Mouse (Mus musculus): ENCODE results near the gene 2310079G19Rik.

The 2310079G19Rik gene

GRCm38 (mm10) chr16:88627566-88627965, at the start of gene 2310079G19Rik:
2310079G19Rik (minus strand) TSS chr16:88627666.
- in situ Hi-C loops (cut with MboI, MseI), result no loop called here

DNA sequence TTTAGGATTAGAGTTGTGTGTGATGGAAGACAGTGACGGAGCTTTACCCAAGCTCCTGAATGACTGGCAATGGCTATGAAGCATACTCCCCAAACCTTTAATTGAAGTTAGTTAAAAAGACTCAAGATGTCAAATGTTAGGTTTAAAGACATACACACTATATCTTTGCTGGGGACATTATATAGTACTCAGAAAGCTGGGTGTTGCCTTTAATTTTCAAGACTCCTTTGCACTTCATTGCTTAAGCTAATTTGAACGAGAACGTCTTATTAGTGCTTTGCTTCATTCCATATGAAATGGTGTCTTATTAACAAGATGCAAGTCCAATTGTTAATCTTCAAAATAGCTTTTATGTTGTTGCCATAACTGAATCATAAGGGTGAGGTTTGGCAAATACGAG, 44.1 kb upstream of the 2310079G19Rik start, which contains the start of gene Krtap27-1:
Krtap27-1 (minus strand) TSS at position 101 of the 400 bp plus-strand sequence.
- in situ Hi-C loops (cut with MboI, MseI), result no loop called here

- in situ Hi-C loops (cut with MboI, MseI), result loop anchor here (10.0 kb wide), 1 partner anchor 1093 kb away; no protein-coding TSS in a partner anchor
Observed at GRCm38 (mm10) chr16:88657426-88657825, 30.0 kb upstream of the 2310079G19Rik start.

DNA sequence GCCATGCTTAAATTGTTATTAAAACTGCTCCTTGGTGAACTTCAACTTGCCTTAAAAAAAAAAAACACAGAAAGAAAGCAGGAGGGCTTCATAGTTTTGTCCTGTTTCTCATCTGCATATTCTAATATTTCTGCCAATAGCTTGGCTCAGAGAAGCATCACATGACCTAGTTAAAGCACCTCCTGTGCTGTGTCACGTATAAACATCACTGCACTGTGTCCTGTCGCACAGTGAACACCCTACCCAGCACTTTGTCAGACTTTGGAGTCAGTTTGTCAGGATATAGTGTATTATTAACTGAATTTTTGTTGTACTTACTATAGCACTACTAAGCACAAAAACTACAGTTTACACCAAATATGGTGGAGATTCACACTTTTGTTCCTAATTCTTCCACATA, 24.5 kb upstream of the 2310079G19Rik start:
- in situ Hi-C loops (cut with MboI, MseI), result loop anchor here (10.0 kb wide), 1 partner anchor 1087 kb away; no protein-coding TSS in a partner anchor

DNA sequence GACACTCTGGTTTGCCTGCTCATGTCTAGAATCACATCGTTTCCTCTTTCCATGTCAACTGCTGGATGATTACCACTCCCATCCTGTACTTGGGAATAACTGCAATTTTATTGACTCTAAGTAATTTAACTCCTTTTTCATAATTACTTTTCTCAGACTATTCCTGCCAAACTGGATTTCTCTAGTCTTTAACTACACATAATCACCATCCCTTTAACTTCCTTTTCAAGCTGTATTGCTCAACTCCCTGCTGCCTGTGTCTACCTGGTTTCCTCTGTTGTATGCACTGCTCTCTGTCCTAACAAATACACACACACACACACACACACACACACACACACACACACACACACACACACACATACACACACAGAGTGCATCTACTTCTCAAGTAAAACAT, 23.6 kb upstream of the 2310079G19Rik start:
- in situ Hi-C loops (cut with MboI, MseI), result loop anchor here (10.0 kb wide), 1 partner anchor 1086 kb away; no protein-coding TSS in a partner anchor

GRCm38 (mm10) chr16:88647358-88647846, 19.9 kb upstream of the 2310079G19Rik start, which contains the start of gene Krtap26-1:
Krtap26-1 (minus strand) TSS chr16:88647796.
- in situ Hi-C loops (cut with MboI, MseI), result no loop called here

- in situ Hi-C loops (cut with MboI, MseI), result no loop called here
Observed at GRCm38 (mm10) chr16:88646366-88647111, 19.1 kb upstream of the 2310079G19Rik start.

DNA sequence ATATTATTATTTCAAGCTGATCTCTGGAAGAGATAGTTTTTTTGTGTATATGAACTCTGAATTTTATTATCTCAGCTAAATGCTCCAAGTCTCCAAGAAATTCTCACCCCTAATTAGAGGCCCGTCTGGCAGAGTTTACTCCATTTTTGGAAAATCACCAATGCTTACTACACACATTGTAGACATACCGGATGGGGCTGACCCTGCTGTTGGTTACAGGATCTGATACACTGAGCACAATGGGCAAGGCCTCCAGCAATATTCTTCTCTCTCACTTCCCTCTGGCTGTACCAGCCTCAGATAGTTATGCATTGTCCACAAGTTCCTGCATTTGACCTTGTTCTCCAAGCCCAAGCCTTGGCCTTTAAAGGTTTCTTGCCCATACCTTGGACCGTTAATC, 12.6 kb upstream of the 2310079G19Rik start:
- in situ Hi-C loops (cut with MboI, MseI), result no loop called here

DNA sequence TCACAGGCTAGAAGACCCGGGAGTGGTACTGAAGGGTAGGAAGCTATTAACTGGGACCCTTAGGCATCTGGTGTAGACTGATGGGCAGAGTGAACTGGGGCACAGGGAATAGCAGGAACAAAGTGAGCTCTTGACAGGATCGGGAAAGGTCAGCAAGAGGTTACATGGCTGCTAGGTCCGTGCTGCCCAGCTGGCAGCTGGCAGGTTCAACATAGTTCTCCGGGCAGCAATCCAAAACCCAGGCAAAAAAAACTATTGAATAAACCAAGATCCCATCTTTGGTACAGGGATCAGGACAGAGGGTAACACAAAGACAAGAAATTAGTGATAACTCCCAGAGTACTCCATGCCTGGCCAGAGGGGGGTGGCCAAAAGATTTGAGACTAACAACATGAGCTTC, 7.7 kb upstream of the 2310079G19Rik start:
- in situ Hi-C loops (cut with MboI, MseI), result no loop called here

DNA sequence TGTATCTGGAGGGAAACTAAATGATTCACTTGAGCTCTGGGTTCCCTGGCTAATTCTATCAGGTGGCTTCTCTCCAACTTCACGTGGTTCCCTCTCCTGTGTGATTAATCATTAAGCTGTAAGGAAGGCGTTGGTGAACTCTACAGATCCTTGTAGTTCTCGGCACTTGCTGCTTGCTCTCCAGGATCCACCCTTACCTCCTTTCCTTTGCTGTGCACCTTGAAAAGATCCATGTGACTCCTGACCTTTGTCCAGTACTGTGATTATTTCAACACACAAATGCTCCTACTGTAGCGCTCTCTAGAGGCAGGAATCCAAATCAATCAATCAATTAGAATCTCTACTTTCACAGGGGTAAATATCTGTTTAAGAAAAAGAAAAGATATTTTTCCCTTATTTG, 4.0 kb upstream of the 2310079G19Rik start:
- in situ Hi-C loops (cut with MboI, MseI), result no loop called here

DNA sequence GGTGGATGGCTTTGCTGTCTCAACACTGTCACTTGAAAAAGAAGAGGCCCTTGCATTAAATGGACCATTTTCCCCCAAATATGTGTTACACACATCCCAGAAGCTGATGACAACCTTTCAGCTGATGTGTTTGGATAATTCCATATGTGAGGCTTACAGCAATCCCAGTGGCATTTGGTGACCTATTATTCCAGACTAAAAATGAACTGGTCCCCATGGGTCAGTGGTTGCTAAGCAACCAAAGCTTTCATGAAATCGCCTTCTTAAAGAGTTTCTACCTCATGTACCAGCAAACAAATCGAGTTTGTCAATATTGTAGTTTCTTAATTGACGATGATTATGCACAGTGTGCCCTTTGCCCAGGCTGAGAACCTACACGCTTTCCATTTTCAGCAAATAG, 14.8 kb downstream of the 2310079G19Rik start:
- in situ Hi-C loops (cut with MboI, MseI), result no loop called here

- in situ Hi-C loops (cut with MboI, MseI), result no loop called here
Observed at GRCm38 (mm10) chr16:88611922-88612321, 15.5 kb downstream of the 2310079G19Rik start, which contains the start of gene Krtap24-1. Krtap24-1 (minus strand) TSS chr16:88612279.

DNA sequence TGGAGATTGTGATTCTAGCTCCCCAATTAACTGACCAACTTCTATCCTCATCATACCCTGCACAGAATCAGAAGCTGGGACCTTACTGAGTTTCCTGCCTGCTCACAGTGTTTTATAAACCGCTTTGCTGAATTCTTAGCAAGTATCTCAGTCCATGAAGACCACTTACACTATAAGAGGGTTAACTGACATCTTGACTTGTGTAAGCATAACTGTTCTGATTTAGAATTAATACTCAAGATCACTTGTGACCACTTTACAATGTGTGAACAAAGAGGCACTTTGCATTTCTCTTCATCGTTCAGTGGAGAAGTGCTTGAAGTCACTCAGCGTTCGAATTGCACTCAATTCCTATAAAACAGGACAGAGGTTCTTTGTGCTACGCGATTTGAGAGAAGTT, 22.9 kb downstream of the 2310079G19Rik start:
- in situ Hi-C loops (cut with MboI, MseI), result no loop called here

- in situ Hi-C loops (cut with MboI, MseI), result no loop called here
Observed at GRCm38 (mm10) chr16:88602464-88602863, 25.0 kb downstream of the 2310079G19Rik start.

- in situ Hi-C loops (cut with MboI, MseI), result no loop called here
Observed at GRCm38 (mm10) chr16:88600303-88600702, 27.2 kb downstream of the 2310079G19Rik start.

- in situ Hi-C loops (cut with MboI, MseI), result no loop called here
Observed at GRCm38 (mm10) chr16:88599504-88600237, 27.8 kb downstream of the 2310079G19Rik start.

- in situ Hi-C loops (cut with MboI, MseI), result no loop called here
Observed at GRCm38 (mm10) chr16:88592758-88593157, 34.7 kb downstream of the 2310079G19Rik start.

GRCm38 (mm10) chr16:88583338-88583737, 44.1 kb downstream of the 2310079G19Rik start:
- in situ Hi-C loops (cut with MboI, MseI), result no loop called here

Data from T-helper 1 cell (primary cell).